In genomic region chr14:121316136-121316535, GRCm38 (mm10) we compare ENCODE assay signal across 17 mouse cellular contexts.
DNase-seq lines count a peak whose midpoint lies in the region; ATAC-seq lines count a peak whose summit lies in the region.
"Had no signal": no experiment of that assay in that cellular context is flagged by ENCODE, and none has a peak within 500 bp of the region (broad histone marks: within the 10 kb centered on the region; RNA-seq: fewer than 3 reads in every experiment).

No protein-coding gene starts in this region.

- H3K9ac ChIP-seq in kidney, embryonic 14.5 days (ENCODE audit: low read depth, low read length), result no peak overlapping the region
- H3K9ac ChIP-seq in embryonic facial prominence, embryonic 13.5 days, result no peak overlapping the region
- H3K9ac ChIP-seq: liver, embryonic 15.5 days; stomach, embryonic 15.5 days had no signal

- no peaks in the 10 kb centered on the region for H3K36me3 ChIP-seq in heart, embryonic 10.5 days
- no peaks in the 10 kb centered on the region; the same call in 1 of the 2 replicates for H3K36me3 ChIP-seq in kidney, embryonic 14.5 days (ENCODE audit: control insufficient read depth, insufficient read depth, low read length)
- H3K36me3 ChIP-seq in embryonic facial prominence, embryonic 13.5 days, result no peaks in the 10 kb centered on the region
- H3K36me3 ChIP-seq: liver, embryonic 15.5 days; stomach, embryonic 15.5 days had no signal

- no peak for ATAC-seq in kidney, embryonic 14.5 days (ENCODE audit: low FRiP score, low TSS enrichment)
- no peak for ATAC-seq in embryonic facial prominence, embryonic 13.5 days (ENCODE audit: insufficient number of reproducible peaks, insufficient read depth, low FRiP score, low TSS enrichment, low read depth)

- DNase-seq in heart, embryonic 10.5 days (ENCODE audit: low spot score), result no peak
- DNase-seq in heart, adult 18-20 months, result no peak
- DNase-seq in kidney, postnatal 4 days, result no peak
- peak; percentile 72 for DNase-seq in R1 (ENCODE audit: low read depth, low spot score)
- no peak for DNase-seq in testis, postnatal 10 days (ENCODE audit: low spot score)
- DNase-seq: adrenal gland, postnatal 10 days; cerebellum, adult 11 months; heart, postnatal 36 days; layer of hippocampus, postnatal 36 days; lung, postnatal 4 days; right cerebral cortex, postnatal 4 days; thymus, postnatal 36 days had no signal

- 77% methylated on average over 5 of the region's 5 CpGs for WGBS in heart, embryonic 10.5 days
- WGBS in kidney, embryonic 14.5 days, result 56% methylated on average over 5 of the region's 5 CpGs
- WGBS in embryonic facial prominence, embryonic 13.5 days, result 33% methylated on average over 5 of the region's 5 CpGs

- H3K27me3 ChIP-seq in heart, embryonic 10.5 days (ENCODE audit: insufficient read depth, poor library complexity, severe bottlenecking), result no peaks in the 10 kb centered on the region
- H3K27me3 ChIP-seq in kidney, embryonic 14.5 days (ENCODE audit: control insufficient read depth, insufficient read depth, low read length), result no peaks in the 10 kb centered on the region
- no peaks in the 10 kb centered on the region for H3K27me3 ChIP-seq in embryonic facial prominence, embryonic 13.5 days
- H3K27me3 ChIP-seq: liver, embryonic 15.5 days; stomach, embryonic 15.5 days had no signal

- H3K4me1 ChIP-seq in heart, embryonic 10.5 days, result peaks cover 73% of the 10 kb centered on the region
- peaks cover 18% of the 10 kb centered on the region for H3K4me1 ChIP-seq in kidney, embryonic 14.5 days (ENCODE audit: control insufficient read depth, insufficient read depth, low read length)
- peaks cover 66% of the 10 kb centered on the region for H3K4me1 ChIP-seq in embryonic facial prominence, embryonic 13.5 days

- H3K4me3 ChIP-seq in heart, embryonic 10.5 days, result no peak overlapping the region
- H3K4me3 ChIP-seq in kidney, embryonic 14.5 days (ENCODE audit: low read length), result no peak overlapping the region
- no peak overlapping the region for H3K4me3 ChIP-seq in embryonic facial prominence, embryonic 13.5 days
- H3K4me3 ChIP-seq: liver, embryonic 15.5 days; stomach, embryonic 15.5 days had no signal

- H3K9me3 ChIP-seq in heart, embryonic 10.5 days, result no peaks in the 10 kb centered on the region
- H3K9me3 ChIP-seq in kidney, embryonic 14.5 days (ENCODE audit: control insufficient read depth, low read length), result no peaks in the 10 kb centered on the region
- H3K9me3 ChIP-seq in embryonic facial prominence, embryonic 13.5 days, result no peaks in the 10 kb centered on the region
- H3K9me3 ChIP-seq: liver, embryonic 15.5 days; stomach, embryonic 15.5 days had no signal

- peak overlapping the region; percentile 52; the same call in 1 of the 2 replicates for H3K27ac ChIP-seq in heart, embryonic 10.5 days
- H3K27ac ChIP-seq in kidney, embryonic 14.5 days (ENCODE audit: low read depth, low read length), result 0 out of 2 replicates have a peak overlapping the region, but pooled peaks have one; percentile 24
- H3K27ac ChIP-seq in embryonic facial prominence, embryonic 13.5 days, result peak overlapping the region; percentile 63; the same call in 1 of the 2 replicates
- H3K27ac ChIP-seq: kidney, postnatal 0 days; liver, embryonic 15.5 days; stomach, embryonic 15.5 days had no signal

- no peak overlapping the region for H3K4me2 ChIP-seq in kidney, embryonic 14.5 days (replicated peaks; ENCODE audit: low read depth, low read length)
- no peak overlapping the region for H3K4me2 ChIP-seq in embryonic facial prominence, embryonic 13.5 days
- H3K4me2 ChIP-seq: liver, embryonic 15.5 days; stomach, embryonic 15.5 days had no signal
